In the genomic region with DNA sequence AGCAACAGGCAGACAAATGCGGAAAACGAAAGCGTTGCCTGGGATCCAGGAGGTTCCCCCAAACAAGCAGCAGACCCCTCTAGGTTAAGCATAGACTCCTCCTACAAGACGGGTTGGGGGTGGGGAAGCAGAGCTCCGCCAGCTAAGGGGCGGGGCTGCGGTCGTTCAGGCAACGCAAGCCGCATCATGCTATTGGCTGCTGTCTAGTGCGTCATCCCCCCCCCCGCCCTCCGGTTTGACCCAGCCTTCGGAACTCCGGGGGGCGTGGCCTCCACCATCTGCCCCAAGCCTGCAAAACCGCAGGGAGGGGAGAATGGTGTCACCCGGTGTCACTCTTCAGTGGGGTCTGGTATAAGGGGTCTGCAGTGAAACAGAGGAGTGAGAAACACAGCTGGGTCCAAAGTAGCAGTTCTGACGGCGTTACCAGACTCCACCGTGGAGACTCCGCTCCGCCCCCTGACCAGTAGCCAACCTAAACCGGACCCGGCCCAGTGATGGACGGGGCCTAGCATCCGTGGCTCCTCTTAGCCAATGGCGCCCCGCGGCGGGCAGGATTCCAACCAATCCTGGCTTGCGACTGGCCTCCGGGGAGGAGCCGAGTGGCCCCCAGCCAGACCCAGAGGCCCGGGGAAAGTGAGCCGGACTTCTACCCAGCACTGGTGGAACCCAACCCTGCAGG, we compare ENCODE assay signal across 8 mouse cellular contexts. TPM values are rescaled to one million over a fixed set of nuclear protein-coding genes. Genes with fewer than 3 reads are reported as not detected.
DNase-seq lines count a peak whose midpoint lies in the region; ATAC-seq lines count a peak whose summit lies in the region.

A gene (plus strand): TSS at position 613 of the 679 bp plus-strand sequence.

- peak within 1 kb of the TSS; percentile 64 for H3K9ac ChIP-seq in hindbrain, embryonic 11.5 days (ENCODE audit: low read depth, low read length)

- no peaks in the 10 kb centered on the region for H3K9me3 ChIP-seq in hindbrain, embryonic 11.5 days (ENCODE audit: control insufficient read depth, low read length)

- H3K4me2 ChIP-seq in hindbrain, embryonic 11.5 days (replicated peaks; ENCODE audit: low read depth, low read length) = peak within 1 kb of the TSS; percentile 78

- peak; percentile 97 for DNase-seq in MN1 (ENCODE audit: low spot score)
- DNase-seq in cerebellum, adult 9-10 months = peak; percentile 99
- peak; percentile 98 for DNase-seq in hindbrain, embryonic 11.5 days (ENCODE audit: low spot score)
- peak; percentile 99 for DNase-seq in layer of hippocampus, postnatal 10 days (ENCODE audit: low spot score in 2 of 2)
- DNase-seq in lung, postnatal 10 days = peak; percentile 100
- DNase-seq in ovary, postnatal 36 days (ENCODE audit: low spot score) = peak; percentile 100
- peak; percentile 97 for DNase-seq in thymus, postnatal 25 days

- H3K4me1 ChIP-seq in hindbrain, embryonic 11.5 days (replicated peaks; ENCODE audit: control insufficient read depth, insufficient read depth, low read length) = peaks cover 2% of the 10 kb centered on the region; the same call in 1 of the 2 replicates

- H3K4me3 ChIP-seq in hindbrain, embryonic 11.5 days (ENCODE audit: low read depth, low read length) = peak within 1 kb of the TSS; percentile 74

- no peaks in the 10 kb centered on the region for H3K36me3 ChIP-seq in hindbrain, embryonic 11.5 days (ENCODE audit: control insufficient read depth, insufficient read depth, low read length)

- peak; percentile 79 for ATAC-seq in frontal cortex, adult (ENCODE audit: low TSS enrichment)
- ATAC-seq in hindbrain, embryonic 11.5 days (ENCODE audit: low FRiP score) = peak; percentile 95

- peak within 1 kb of the TSS; percentile 88 for H3K27ac ChIP-seq in hindbrain, embryonic 11.5 days (ENCODE audit: low read depth, low read length)

- WGBS in hindbrain, embryonic 11.5 days = 1% methylated on average over 36 of the region's 36 CpGs

- no peaks in the 10 kb centered on the region for H3K27me3 ChIP-seq in hindbrain, embryonic 11.5 days (ENCODE audit: control insufficient read depth, insufficient read depth, low read length)

RNA-seq across cellular contexts. Expression of the gene that starts here (rescaled TPM):
- polyA plus RNA-seq in hindbrain, embryonic 11.5 days (2014; fragmentation: Nextera tagmentation; extraction: Ambion mirVana) = 20.7 and 22.2 TPM in 2 replicates
- total RNA-seq in layer of hippocampus, postnatal 10 days (2021) = 1 to 10 TPM; 3.6 to 3.8 TPM

Comparison
In these comparisons a context has a peak if more than half of its experiments do, and no peak if none do; other contexts are left out.
1. Peak in every context shown above with its lines: DNase-seq, ATAC-seq, H3K4me3 ChIP-seq and H3K27ac ChIP-seq.